Mouse (Mus musculus): Measurements from ENCODE around the gene Olfr347.

Gene Olfr347

GRCm38 (mm10) chr2:36731602-36732001, at the start of gene Olfr347:
TSS of gene Olfr347 (plus strand) at chr2:36731902.
- no peak for DNase-seq (ENCODE audit: low read depth, low spot score)

DNA sequence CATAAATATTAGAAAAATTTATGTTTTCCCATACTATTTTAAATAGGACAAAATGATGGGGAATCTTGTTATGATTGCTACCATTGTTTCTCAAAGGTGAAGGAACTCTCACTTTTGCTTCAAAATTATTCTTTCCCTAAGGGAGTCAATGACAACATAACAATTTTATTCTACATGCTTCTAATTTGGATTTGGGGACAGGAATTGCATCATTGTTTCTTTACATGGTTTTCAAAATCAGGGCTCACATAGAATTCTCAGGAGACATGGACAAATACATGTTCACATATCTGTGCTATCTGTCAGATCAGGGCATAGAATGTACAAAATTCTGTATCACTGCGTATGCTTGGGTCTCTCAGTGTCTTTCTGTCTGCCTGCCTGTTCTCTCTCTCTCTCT, 46.2 kb upstream of the Olfr347 start, which contains the start of gene Olfr346:
TSS of gene Olfr346 (plus strand) at position 301 of the 400 bp plus-strand sequence.
- no peak for DNase-seq (ENCODE audit: low read depth, low spot score)

DNA sequence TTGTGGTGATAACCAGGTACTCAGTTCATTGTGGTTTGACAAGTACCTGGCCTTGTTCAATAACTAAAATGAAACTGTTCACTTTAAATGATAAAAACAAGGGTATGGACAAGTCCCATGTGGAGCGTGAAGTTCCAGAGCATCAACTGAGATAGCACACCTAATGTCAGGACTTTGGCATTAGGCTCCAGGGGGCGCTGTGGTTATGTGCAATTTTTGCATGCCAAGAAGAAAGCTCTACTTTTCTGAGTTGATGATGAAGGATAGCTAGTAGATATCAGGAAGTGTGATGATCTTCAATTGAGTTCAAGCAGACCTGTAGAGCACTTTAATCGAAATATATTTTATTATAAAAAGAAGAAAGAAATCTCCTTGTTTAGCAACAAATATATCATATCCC, 4.5 kb downstream of the Olfr347 start:
- no peak for DNase-seq (ENCODE audit: low read depth, low spot score)

- no peak for DNase-seq (ENCODE audit: low read depth, low spot score)
Observed at GRCm38 (mm10) chr2:36783976-36784375, 52.3 kb downstream of the Olfr347 start, which contains the start of gene Olfr348. TSS of gene Olfr348 (plus strand) at chr2:36784276.

Measured in skeletal muscle tissue, adult 2 months (tissue).